Mouse (Mus musculus) C2C12 (cell line): ENCODE results near the gene Rabgef1.

Source experiments
- MAX ChIP-seq: IDR thresholded peaks from one replicate; pipeline ENCODE4 v1.6.1; 2011; ENCODE audit warnings: mild to moderate bottlenecking, control low read depth
- MYOD1 ChIP-seq: IDR thresholded peaks from one replicate; pipeline ENCODE4 v1.6.1; 2011; ENCODE audit warnings: low read depth; ENCODE audit not compliant: control insufficient read depth, insufficient read length

GRCm38 (mm10) chr5:130257303-130257702 lies 85.7 kb downstream of the Rabgef1 start:
- TF ChIP-seq MYOD1 (no peak), MAX (no peak)
